Mouse (Mus musculus) left cerebral cortex, adult 8-10 months (tissue): ENCODE measurements around the gene Gm20388. TPM values are rescaled to one million over a fixed set of nuclear protein-coding genes. Genes with fewer than 3 reads are reported as not detected.
"Not testable (repeated sequence)": the region's sequence is repeated elsewhere in the genome, so short reads cannot be mapped to it uniquely, and the experiment has no call there.

ENCODE experiments used
- DNase-seq, 2 experiments: peaks; one replicate each; pipeline ENCODE4 v3.0.0; 2022; ENCODE audit warnings: low spot score in 2 of 2
- total RNA-seq, 4 experiments: library from RNA; stranded (reverse); gene quantifications; 2 replicates each; pipeline ENCODE4 v1.2.4; 2022

The Gm20388 gene
- total RNA-seq, 4 experiments from 2014 or later = 10.4 to 20.8 (median 16.4) TPM

DNA sequence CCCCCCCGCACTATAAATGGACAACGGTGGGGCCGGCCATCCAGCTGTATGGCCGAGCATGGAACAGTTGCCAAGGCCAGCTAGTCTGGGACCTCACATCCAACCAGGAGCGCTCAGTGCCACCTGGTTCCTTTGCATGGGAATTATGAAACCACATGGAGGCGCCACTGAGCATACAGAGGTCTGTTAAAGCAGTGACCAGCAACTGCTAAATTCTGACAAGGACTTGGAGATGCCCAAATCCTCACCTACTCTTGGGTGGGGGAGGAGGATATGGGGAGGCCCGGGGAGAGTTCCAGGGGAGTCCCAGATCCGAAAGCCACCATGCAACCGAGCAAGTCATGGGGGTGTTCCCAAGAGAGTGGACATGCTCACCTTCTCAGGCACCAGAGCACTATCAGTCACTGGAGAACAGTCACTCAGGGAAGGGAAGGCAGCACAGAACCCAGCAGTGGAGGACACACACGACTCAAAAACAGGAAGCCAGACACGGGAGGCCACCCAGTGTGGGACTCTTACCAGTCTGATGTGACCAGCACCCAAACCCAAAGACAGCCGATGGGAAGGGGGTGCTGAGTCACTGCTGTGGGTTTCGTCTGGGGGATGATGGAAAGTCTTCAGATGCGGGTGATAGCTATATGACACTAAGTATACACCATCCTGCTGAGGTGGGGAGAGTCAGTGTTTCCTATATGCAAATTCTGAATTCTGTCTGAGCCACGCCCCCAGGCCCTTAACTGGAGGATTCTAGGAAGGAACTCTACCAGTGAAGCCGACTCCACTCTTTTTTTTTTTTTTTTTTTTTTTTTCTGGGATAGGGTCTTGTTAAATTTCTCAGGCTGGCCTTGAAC, 422.0 kb downstream of the Gm20388 start:
- DNase-seq = no peak

- no peak for DNase-seq
These were observed 423.0 kb downstream of the Gm20388 start for GRCm38 (mm10) chr8:120333681-120334080.

DNA sequence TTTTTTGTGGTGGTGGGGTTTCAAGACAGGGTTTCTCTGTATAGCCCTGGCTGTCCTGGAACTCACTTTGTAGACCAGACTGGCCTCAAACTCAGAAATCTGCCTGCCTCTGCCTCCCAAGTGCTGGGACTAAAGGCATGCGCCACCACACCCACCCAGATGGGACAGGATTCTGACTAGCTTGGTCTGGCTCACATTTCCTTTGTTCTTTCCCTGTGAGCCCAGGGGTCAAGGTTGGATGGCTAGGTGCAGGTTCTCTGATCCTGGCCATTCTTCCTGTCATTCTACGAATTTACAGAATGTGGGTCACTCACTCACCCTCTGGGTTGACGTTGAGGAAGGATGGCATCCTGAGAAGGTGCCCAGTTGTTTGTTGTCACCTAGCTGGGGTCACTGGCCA, 423.6 kb downstream of the Gm20388 start:
- not testable (repeated sequence) for DNase-seq

DNA sequence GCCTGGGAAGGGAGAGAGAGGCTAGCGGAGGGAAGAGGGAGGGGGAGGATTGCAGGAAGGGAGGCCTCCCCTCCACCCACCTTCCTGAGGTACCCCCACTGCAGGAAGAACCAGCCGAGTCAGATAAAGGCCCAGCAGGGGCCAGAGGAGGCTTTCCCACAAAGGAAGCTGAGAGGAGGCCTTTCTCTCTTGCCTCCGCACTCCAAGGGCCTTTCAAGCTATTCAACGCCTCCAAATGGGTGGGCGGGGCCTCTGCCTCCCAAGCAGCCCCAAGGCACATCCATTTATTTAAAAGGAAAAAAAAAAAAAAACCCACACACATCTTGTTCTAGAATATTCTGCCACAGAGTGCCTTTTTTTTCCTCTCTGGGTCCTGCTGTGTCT, 424.2 kb downstream of the Gm20388 start:
- no peak for DNase-seq

DNA sequence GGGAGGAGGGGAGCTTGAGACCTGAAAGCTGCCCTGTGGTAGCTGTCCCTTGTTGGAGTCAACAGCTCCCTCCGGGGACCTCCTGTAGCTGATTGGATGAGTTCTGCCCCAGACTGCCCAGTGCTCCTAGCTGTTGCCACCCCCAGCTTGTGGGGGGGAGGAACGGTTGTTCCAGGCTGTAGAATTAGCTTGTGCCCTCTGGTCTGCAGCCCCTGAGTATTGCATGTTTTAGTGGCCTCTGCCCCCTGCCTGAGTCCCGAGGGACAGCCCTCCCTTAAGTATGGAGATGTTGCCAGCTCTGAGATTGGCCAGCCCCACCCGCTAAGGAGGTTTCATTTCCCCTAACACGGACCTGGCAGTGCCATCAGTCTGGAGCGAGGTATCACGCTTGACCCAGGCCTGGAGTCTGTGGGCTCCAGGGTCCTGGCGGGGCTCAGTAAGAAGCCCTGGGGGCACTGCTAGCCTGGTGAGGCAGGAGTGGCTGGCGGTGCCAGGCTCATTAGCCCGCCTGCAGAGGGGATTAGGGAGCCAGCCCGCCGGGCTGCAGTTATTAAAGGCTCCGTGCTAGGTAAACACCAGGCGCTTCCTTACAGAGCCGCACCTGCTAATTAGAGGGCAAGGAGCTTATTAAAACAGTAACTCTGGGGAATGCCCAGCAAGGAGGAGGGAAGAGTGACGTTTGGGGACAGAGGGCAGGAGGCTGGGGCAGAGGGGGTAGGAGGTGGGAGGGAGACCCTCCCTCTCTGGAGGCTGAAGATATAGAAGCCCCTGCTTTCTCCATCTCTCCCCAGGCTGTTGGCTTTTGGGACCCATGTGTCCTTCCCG, 424.8 kb downstream of the Gm20388 start:
- no peak for DNase-seq

GRCm38 (mm10) chr8:120336087-120336380, 425.4 kb downstream of the Gm20388 start:
- DNase-seq = no peak

GRCm38 (mm10) chr8:120336909-120337555, 426.4 kb downstream of the Gm20388 start:
- DNase-seq = no peak

GRCm38 (mm10) chr8:120337627-120338026, 427.0 kb downstream of the Gm20388 start:
- no peak for DNase-seq

DNA sequence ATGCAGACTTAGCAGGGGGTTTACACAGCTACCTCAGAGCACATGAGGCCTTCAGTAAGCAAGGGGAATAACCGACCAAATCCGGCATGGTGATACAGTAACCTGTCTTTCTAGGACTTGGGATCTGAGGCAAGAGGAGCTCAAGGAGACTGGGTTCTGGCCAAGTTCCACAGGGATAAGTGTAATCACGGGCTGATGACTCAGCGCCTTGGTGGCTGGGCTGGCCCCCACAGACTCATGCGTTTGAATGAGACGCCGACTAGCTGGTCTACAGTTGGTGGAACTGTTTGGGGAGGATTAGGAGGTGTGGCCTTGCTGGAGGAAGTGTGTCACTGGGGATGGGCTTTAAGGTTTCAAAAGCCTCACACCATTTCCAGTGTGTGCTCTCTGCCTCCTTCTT, 428.0 kb downstream of the Gm20388 start:
- no peak for DNase-seq

- no peak for DNase-seq
These were observed 429.1 kb downstream of the Gm20388 start for GRCm38 (mm10) chr8:120339743-120340142.

- DNase-seq = no peak
These were observed 430.5 kb downstream of the Gm20388 start for GRCm38 (mm10) chr8:120341124-120341523.

- DNase-seq = no peak
These were observed 432.4 kb downstream of the Gm20388 start for GRCm38 (mm10) chr8:120342847-120343548.

DNA sequence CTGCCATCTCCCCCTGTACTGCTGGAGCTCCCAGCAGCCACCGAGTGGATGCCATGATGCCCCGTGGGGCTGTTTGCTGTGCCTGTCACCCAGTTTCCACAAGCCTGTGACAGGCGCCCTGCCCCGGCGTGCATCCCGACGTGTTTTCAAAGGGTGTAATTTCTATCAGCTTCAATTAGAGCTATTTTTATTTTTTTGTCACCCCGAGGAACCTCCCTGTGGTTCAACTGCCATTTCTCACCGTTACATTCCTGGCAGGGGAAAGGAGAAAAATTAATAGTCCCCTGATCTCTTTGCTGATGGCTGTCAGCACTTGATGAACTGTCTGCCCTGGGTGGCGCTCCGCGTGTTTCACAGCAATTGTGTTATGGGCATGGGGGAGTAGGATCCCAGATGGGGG, 432.9 kb downstream of the Gm20388 start:
- DNase-seq = no peak

GRCm38 (mm10) chr8:120344166-120344565, 433.5 kb downstream of the Gm20388 start:
- no peak for DNase-seq

GRCm38 (mm10) chr8:120344583-120344982, 433.9 kb downstream of the Gm20388 start:
- no peak for DNase-seq

DNA sequence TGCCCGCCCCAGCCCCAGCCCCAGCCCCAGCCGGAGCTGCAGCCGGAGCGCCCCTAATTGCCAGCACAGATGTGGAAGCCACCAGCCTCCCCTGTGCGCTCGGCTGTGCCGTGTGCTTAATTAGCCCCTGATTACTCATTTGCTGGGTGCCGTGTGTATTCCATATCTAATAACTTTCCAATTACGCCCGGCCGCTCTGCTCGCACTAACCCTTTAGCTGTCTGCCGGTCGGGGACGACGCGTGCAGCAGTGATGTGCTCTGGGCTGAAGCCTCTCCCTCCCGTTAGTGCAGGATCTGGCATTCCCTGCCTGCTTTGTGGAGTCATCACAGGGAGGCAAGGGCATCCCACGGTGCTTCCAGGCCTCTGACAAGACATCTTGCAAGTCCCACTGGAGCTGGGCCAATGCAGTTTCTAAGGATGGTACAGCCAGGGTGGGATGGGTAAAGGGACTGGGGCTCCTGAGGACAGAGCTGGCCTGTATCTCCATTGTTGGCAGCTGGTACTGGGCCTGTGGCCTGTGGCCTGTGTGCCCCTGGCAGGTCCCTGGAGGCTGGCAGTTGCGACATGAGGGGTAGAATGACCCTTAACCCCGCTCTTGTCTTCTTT, 437.2 kb downstream of the Gm20388 start:
- no peak for DNase-seq

- no peak for DNase-seq
These were observed 438.3 kb downstream of the Gm20388 start for GRCm38 (mm10) chr8:120348922-120349321.

- no peak for DNase-seq
These were observed 440.9 kb downstream of the Gm20388 start for GRCm38 (mm10) chr8:120351332-120352071.

DNA sequence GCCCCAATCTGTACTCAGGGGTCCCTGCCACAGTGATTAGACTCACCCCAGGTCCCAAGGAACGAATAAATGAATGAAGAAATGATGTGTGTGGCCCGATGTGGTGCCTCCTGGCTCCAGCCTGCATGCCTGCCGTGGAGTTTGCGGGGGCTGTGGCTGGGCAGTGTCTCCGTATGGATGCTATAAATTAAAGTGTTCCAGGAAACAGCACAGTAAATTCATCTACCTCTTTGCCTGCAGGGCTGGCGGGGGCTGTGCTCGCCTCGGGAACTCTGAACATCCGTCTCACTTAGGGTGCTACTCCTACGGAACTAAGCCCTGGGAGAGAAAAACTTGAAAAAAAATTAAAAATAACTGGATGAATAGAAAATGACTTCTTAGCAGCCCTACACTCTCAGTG, 441.5 kb downstream of the Gm20388 start:
- peak in 1 of 2 experiments; percentile 88 for DNase-seq

- no peak for DNase-seq
These were observed 445.4 kb downstream of the Gm20388 start for GRCm38 (mm10) chr8:120356067-120356466.
